Mouse (Mus musculus) hindbrain, embryonic 10.5 days (tissue): Measurements from ENCODE around the gene Ecsit. TPM values are rescaled to one million over a fixed set of nuclear protein-coding genes. Genes with fewer than 3 reads are reported as not detected.
A peak's percentile ranks its signal among the peaks of the same experiment; 100 is the strongest.

Source experiments
- DNase-seq: peaks from one replicate; pipeline ENCODE4 v3.0.0-alpha.2; 2017; ENCODE audit warnings: low spot score
- H3K27ac ChIP-seq: fragments of 300-500 bp; sonication (generic); 2 replicates; pipeline ENCODE4 v1.5.1; 2016; ENCODE audit warnings: mild to moderate bottlenecking, moderate library complexity
- H3K27me3 ChIP-seq: fragments of 300-500 bp; sonication (generic); 2 replicates; pipeline ENCODE4 v1.6.1; 2016; ENCODE audit warnings: mild to moderate bottlenecking; ENCODE audit not compliant: poor library complexity, insufficient read depth, severe bottlenecking
- H3K36me3 ChIP-seq: fragments of 300-500 bp; sonication (generic); 2 replicates; pipeline ENCODE4 v1.6.1; 2016; ENCODE audit warnings: mild to moderate bottlenecking, moderate library complexity
- H3K4me1 ChIP-seq: fragments of 300-500 bp; sonication (generic); replicated peaks from 2 replicates; pipeline ENCODE4 v1.6.1; 2016; ENCODE audit warnings: mild to moderate bottlenecking
- H3K4me3 ChIP-seq: fragments of 300-500 bp; sonication (generic); 2 replicates; pipeline ENCODE4 v1.5.1; 2016; ENCODE audit warnings: mild to moderate bottlenecking, moderate library complexity
- H3K9me3 ChIP-seq: fragments of 300-500 bp; sonication (generic); 2 replicates; pipeline ENCODE4 v1.6.1; 2016; ENCODE audit warnings: mild to moderate bottlenecking, moderate library complexity
- WGBS: fragments of 180-500 bp; shearing (Covaris S2); methylation state at CpG from one replicate; pipeline ENCODE4 v1.1.7; 2016; 5-methylcytosine and 5-hydroxymethylcytosine counted together
- polyA plus RNA-seq: library from polyadenylated mRNA; unstranded; fragments of >200 nt; fragmentation: Nextera tagmentation; extraction: Ambion mirVana; gene quantifications from 2 replicates; pipeline ENCODE4 v1.2.1, GENCODE M21; 2016

Gene Ecsit
- 42.6 and 45.5 TPM in 2 replicates for polyA plus RNA-seq

- no peaks in the 10 kb centered on the region for H3K27me3 ChIP-seq
- peak; percentile 93 for DNase-seq
- H3K4me3 ChIP-seq = peak within 1 kb of the TSS; percentile 86
- H3K4me1 ChIP-seq = peaks cover 16% of the 10 kb centered on the region
- under 1% methylated on average over 48 of the region's 48 CpGs for WGBS
- no peaks in the 10 kb centered on the region for H3K9me3 ChIP-seq
- peaks cover 17% of the 10 kb centered on the region for H3K36me3 ChIP-seq
- H3K27ac ChIP-seq = peak within 1 kb of the TSS; percentile 86
Observed at GRCm38 (mm10) chr9:22085022-22085834, at the start of gene Ecsit. TSS of gene Ecsit (minus strand) at chr9:22085438.

- DNase-seq = no peak
- Histone ChIP-seq H3K36me3 (no peaks in the 10 kb centered on the region), H3K9me3 (no peaks in the 10 kb centered on the region), H3K27me3 (peaks cover 72% of the 10 kb centered on the region), H3K4me3 (peak overlapping the region; percentile 21; the same call in 1 of the 2 replicates), H3K4me1 (peaks cover 26% of the 10 kb centered on the region), H3K27ac (peak overlapping the region; percentile 23; the same call in 1 of the 2 replicates)
- 85% methylated on average over 7 of the region's 7 CpGs for WGBS
Observed at GRCm38 (mm10) chr9:22134246-22134890, 49.1 kb upstream of the Ecsit start.

- 50% methylated on average over 11 of the region's 11 CpGs for WGBS
- Histone ChIP-seq H3K4me1 (peaks cover 19% of the 10 kb centered on the region), H3K9me3 (no peaks in the 10 kb centered on the region), H3K4me3 (peak overlapping the region; percentile 40), H3K27ac (no peak overlapping the region), H3K27me3 (peaks cover 75% of the 10 kb centered on the region), H3K36me3 (no peaks in the 10 kb centered on the region)
- no peak for DNase-seq
Observed at GRCm38 (mm10) chr9:22132220-22132619, 47.0 kb upstream of the Ecsit start.

- peaks cover 12% of the 10 kb centered on the region for H3K4me1 ChIP-seq
- whole genome bisulfite sequencing = 1% methylated on average over 35 of the region's 35 CpGs
- H3K27me3 ChIP-seq = peaks cover 71% of the 10 kb centered on the region
- peak overlapping the region; percentile 40 for H3K4me3 ChIP-seq
- H3K9me3 ChIP-seq = no peaks in the 10 kb centered on the region
- peak overlapping the region; percentile 62 for H3K27ac ChIP-seq
- H3K36me3 ChIP-seq = no peaks in the 10 kb centered on the region
- DNase-seq = peak; percentile 37
Observed at GRCm38 (mm10) chr9:22131226-22131981, 46.2 kb upstream of the Ecsit start.

- H3K27me3 ChIP-seq = peaks cover 25% of the 10 kb centered on the region
- no peak overlapping the region for H3K27ac ChIP-seq
- H3K36me3 ChIP-seq = no peaks in the 10 kb centered on the region
- H3K4me1 ChIP-seq = no peaks in the 10 kb centered on the region
- WGBS = 88% methylated on average over 15 of the region's 15 CpGs
- no peak for DNase-seq
- H3K4me3 ChIP-seq = no peak overlapping the region
- H3K9me3 ChIP-seq = no peaks in the 10 kb centered on the region
Observed at GRCm38 (mm10) chr9:22125246-22126027, 40.2 kb upstream of the Ecsit start.

GRCm38 (mm10) chr9:22124169-22124568 lies 38.9 kb upstream of the Ecsit start:
- H3K9me3 ChIP-seq = no peaks in the 10 kb centered on the region
- H3K4me1 ChIP-seq = no peaks in the 10 kb centered on the region
- peaks cover 13% of the 10 kb centered on the region for H3K27me3 ChIP-seq
- no peak overlapping the region for H3K27ac ChIP-seq
- WGBS = 87% methylated on average over 3 of the region's 3 CpGs
- H3K36me3 ChIP-seq = no peaks in the 10 kb centered on the region
- no peak overlapping the region for H3K4me3 ChIP-seq
- no peak for DNase-seq

GRCm38 (mm10) chr9:22123069-22123609 lies 37.9 kb upstream of the Ecsit start:
- Histone ChIP-seq H3K9me3 (no peaks in the 10 kb centered on the region), H3K27ac (no peak overlapping the region), H3K4me1 (peaks cover under 1% of the 10 kb centered on the region; the same call in 1 of the 2 replicates), H3K36me3 (no peaks in the 10 kb centered on the region), H3K4me3 (no peak overlapping the region), H3K27me3 (0 out of 2 replicates have a peak, but pooled peaks cover 4% of the 10 kb centered on the region)
- DNase-seq = no peak
- WGBS = 87% methylated on average over 7 of the region's 7 CpGs

- WGBS = 82% methylated on average over 3 of the region's 3 CpGs
- no peak for DNase-seq
- Histone ChIP-seq H3K36me3 (no peaks in the 10 kb centered on the region), H3K27me3 (0 out of 2 replicates have a peak, but pooled peaks cover 4% of the 10 kb centered on the region), H3K4me1 (peaks cover 10% of the 10 kb centered on the region), H3K4me3 (no peak overlapping the region), H3K9me3 (no peaks in the 10 kb centered on the region), H3K27ac (no peak overlapping the region)
Observed at GRCm38 (mm10) chr9:22122005-22122404, 36.8 kb upstream of the Ecsit start.

- H3K27ac ChIP-seq = no peak overlapping the region
- H3K4me3 ChIP-seq = no peak overlapping the region
- DNase-seq = no peak
Observed at GRCm38 (mm10) chr9:22121545-22121944, 36.3 kb upstream of the Ecsit start.

GRCm38 (mm10) chr9:22119543-22119942 lies 34.3 kb upstream of the Ecsit start:
- no peak for DNase-seq
- Histone ChIP-seq H3K4me3 (no peak overlapping the region), H3K9me3 (no peaks in the 10 kb centered on the region), H3K27ac (no peak overlapping the region), H3K27me3 (no peaks in the 10 kb centered on the region), H3K36me3 (peaks cover 4% of the 10 kb centered on the region), H3K4me1 (peaks cover 24% of the 10 kb centered on the region)
- WGBS = 92% methylated on average over 4 of the region's 4 CpGs

More at GRCm38 (mm10) chr9:22121545-22121944, 36.3 kb upstream of the Ecsit start:
- Histone ChIP-seq H3K9me3 (no peaks in the 10 kb centered on the region), H3K4me1 (peaks cover 13% of the 10 kb centered on the region), H3K27me3 (no peaks in the 10 kb centered on the region), H3K36me3 (no peaks in the 10 kb centered on the region)

- Histone ChIP-seq H3K4me3 (peak overlapping the region; percentile 97), H3K9me3 (no peaks in the 10 kb centered on the region), H3K27ac (peak overlapping the region; percentile 92; the same call in 1 of the 2 replicates), H3K36me3 (peaks cover 20% of the 10 kb centered on the region), H3K27me3 (no peaks in the 10 kb centered on the region), H3K4me1 (peaks cover 24% of the 10 kb centered on the region)
- 47% methylated on average over 10 of the region's 10 CpGs for whole genome bisulfite sequencing
- DNase-seq = peak; percentile 45
Observed at GRCm38 (mm10) chr9:22117754-22118456, 32.7 kb upstream of the Ecsit start.
